Mouse (Mus musculus): ENCODE data around the gene Gm9195.

DNA sequence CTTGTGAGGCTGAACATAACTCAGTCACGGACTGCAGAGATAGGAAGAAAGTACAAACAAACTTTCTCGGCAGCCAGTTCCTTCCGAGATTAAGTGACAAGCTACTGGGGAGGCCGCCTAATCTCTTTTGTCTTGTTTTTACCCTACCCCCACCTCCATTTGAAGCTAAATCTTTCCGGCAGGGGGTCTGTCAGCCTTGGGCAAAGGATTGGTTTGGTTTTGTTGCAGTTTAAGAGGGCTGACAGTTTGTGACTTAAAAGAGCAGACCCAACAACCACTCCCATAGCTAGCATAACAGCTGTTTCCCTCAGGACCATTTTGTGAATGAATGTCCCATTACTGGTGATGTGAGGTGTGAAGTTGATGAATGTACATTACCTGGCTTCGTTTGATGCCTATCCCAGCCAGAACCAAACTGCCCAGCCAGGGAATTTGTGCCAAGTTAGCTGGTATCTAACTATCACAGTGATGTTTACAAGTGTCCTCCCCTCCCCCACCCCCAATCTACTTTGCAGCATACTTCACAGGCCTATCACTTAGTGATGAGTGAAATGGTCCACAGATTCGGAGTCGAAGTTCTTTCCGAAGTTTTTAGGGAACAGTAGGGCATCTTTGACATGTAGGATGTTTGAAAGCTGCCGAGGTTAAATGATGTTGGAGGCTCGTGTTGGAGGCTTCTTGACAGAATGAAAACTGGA lies 15.2 kb upstream of the Gm9195 start:
- no peak for TF ChIP-seq CTCF (IDR thresholded peaks at IDR 0.05; ENCODE audit: borderline replicate concordance, insufficient read depth, low read depth, low read length)
- TF ChIP-seq POLR2A (IDR thresholded peaks at IDR 0.05; ENCODE audit: borderline replicate concordance, insufficient read depth, low read length) = no peak

All from cerebellum, adult 2 months (tissue).